Mouse (Mus musculus): ENCODE data around the gene Pdcd11.

DNA sequence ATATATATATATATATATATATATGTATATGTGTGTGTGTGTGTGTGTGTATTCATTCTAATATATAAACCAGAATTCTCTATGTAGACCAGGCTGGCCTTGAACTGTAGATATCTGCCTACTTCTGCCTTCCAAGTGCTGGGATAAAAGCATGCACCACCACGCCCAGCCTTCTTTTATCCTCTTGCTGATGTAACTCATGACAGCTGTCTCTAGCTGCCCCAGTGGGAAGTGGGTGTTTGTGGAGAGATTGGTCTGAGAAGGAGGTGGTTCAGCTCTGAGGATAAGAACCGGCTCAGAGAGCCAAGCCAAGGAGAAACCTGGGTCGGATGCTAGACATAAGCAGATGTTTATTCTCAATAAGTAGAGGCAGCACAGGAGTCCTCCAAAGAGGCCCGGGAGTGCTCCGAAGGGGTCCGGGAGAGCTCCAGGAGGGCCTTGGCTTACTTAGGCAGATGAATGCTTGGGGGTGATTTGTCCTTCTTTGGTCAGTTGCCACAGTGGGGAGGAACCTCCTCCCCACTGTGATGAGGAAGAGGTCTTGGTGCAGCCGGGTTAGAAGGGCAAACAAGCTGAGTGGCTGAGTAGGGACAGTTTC, 77.1 kb downstream of the Pdcd11 start:
- no peak for TF ChIP-seq POLR2A (IDR thresholded peaks at IDR 0.05; ENCODE audit: control insufficient read depth, low read depth, low read length)
- TF ChIP-seq CTCF (IDR thresholded peaks at IDR 0.05; ENCODE audit: control insufficient read depth, insufficient read depth, insufficient replicate concordance, low read depth, low read length): no peak
